Mouse (Mus musculus) ovary, postnatal 36 days (tissue): ENCODE measurements at regions not wholly inside any gene's neighbourhood (a gene's known extent, or its start where the extent isn't known, plus 50 kb on each side); places are given as distances from the start of the nearest gene placed in this dataset.

ENCODE experiments used
- DNase-seq: peaks from one replicate; pipeline ENCODE4 v3.0.0; 2022; ENCODE audit warnings: low spot score, mixed read lengths

DNA sequence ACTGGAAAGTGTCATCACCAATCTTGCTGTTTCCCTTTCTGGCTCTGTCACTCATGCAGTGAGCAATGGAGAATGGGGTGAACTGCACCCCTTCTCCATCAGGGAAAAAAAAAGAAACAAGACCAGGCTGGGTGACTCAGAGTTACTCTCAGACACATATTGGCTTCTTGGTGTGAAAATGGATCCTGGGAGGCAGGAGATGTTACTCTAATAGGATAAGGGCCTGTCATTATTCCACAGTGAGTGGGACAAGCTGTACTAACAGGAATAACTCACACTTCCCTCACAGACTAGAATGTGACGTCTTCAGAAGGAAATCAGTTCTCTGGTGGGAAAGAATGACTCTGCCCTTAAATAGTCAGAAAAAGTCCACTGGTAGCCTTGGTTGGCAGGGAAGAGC is 181.4 kb upstream of the Nlrp1b start:
- DNase-seq = no peak

DNA sequence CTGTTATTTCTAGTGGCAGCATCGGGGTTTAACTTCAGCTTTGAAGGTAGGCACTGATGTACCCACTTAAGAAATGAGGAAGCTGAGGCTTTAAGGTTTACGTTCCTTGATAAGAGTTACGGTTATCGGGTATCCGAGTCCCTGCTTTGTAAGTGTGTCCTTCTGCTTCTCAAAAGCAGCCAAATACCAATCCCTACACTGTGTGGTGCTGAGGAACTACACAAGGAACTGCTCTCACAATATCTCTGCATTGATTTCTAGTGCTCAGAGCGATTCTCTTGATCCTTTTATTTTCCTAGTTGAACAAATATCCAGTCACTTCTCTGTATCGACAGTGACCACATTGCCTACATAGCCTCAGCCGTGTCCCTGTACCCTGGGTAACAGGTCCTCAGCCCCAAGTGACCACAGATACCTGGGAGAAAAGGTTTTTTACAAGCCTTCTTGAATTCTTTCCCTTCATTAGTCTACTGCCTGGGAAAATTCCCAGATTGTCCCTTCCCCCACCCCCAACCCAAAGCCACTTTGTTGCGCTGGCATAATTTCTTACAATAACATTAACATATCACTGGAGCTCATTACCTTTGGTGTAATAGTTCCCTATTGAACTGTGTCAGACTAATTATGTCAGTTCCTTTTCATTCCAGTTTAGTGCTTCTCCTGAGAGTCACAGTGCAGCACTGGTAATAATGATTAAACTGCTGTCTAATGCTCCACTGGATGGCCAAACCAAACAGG is 184.0 kb upstream of the Nlrp1b start:
- DNase-seq = no peak

DNA sequence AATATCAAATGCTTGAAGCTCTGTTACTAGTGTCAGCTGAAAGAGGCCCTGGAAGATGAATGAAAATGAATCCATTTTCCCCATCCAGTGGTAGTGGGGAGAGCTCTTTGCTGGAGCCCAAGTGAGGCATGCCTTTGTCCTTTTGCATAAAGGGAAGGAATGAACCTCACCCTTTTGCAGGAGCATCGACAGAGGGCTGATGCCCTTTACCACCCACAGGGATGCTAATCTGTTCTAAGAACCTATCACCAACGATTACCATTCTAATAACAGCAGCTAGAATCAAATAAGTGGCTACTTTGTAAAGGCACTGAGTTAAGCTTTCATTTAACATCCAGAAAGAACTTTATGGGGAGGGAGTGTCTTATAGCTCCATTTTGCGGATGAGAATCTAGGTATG is 184.9 kb upstream of the Nlrp1b start:
- DNase-seq = no peak

DNA sequence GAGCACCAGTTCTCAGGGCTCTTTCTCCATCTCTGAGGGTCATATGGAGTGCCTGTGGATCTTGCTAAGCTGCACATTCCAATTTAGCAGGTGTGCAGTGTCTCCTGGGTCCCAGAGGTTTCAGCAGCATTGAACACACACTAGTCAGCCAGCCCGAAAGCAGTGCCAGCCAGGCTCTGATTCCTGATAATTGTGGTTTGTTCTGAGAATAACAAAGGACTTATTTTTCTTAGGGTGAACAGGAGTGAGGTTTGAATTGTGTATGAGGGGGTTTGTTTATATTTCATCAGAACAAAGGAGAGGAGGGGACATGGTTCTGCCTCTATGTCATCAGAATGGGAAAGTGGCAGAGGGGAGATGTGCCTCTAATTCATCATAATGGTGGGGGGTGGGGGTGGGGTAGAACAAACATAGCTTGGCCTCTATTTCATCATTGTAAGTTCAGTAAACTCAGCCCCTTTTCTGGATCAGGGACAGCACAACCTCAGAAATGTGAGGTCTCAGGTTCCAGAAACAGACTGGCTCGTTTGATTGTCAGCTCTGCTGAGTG is 191.8 kb upstream of the Nlrp1b start:
- no peak for DNase-seq

DNA sequence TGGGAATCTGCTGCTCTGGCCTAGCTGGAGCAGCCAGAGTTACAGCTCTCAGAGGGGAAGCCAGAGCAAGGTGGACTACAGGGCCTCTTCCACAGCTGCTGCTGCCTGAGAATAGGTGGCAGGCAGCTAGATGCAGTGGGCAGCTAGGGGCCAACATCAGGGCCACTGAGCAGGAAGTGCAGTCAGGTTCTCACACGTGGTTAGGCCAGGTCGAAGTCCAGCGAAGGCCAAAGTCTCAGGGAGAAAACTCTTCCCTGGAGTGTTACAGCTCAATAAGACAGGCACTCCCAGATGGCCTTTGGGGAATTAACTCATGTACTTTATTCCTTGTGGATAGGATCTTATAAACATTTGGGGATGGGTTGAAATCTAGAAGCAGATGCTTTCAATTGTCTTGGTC is 192.7 kb upstream of the Nlrp1b start:
- no peak for DNase-seq

DNA sequence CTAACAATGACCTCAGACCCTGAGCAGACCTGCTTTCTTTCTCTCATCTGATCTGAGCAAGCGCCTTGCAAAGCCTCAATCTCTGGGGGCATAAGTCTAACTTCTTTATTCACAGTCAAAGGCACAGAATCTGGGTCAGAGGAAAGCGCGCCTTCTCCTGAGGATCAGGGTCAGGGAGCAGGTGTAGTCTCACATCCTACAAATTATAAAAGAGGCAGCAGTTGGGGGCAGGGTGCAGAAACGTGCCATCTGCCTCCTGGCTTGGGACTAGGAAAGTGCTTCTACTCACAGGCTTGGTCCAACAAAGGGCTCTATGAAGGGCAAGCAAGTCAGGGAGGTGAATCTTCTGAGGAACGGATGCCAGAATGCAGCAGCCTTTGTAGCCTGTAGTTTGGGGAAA is 194.3 kb upstream of the Nlrp1b start:
- DNase-seq = no peak

DNA sequence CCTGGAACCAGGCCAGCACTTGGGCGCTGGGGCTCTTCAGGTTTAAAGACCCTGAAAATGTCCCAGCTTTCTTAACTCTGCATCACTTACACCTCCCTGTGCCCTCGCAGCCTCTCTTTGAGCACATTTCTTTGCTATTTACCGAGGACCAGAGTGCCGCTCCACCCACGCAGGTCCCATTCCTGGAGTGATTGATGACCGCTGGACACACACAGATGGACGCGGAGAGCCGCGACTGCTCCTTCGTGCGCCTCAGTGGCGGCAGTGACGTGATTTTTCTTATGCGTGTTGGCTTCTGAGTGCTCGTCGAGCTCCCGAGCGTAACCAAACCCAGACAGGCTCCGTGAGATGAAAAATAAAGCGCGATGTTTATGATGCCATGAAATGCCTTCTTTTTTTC is 199.2 kb upstream of the Nlrp1b start:
- DNase-seq = no peak

DNA sequence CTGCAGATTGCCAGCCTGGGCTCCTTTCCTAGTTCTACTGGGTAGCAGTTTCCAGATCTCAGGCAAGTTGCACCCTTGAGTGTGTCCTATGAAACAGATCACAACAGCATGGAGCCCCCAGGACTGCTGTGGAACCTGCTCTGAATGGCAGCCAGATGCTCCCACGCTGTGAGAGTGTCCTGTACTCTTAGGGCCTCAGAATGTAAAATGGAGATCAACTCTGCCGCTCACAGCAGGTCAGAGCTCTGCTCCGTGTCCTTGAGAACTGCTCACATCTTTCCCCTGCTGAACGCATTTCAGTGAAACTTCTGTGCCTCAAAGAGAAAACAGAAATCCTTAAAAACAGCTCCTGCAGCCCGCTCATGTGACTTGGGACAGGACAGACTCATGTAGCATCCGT is 203.7 kb upstream of the Nlrp1b start:
- no peak for DNase-seq

DNA sequence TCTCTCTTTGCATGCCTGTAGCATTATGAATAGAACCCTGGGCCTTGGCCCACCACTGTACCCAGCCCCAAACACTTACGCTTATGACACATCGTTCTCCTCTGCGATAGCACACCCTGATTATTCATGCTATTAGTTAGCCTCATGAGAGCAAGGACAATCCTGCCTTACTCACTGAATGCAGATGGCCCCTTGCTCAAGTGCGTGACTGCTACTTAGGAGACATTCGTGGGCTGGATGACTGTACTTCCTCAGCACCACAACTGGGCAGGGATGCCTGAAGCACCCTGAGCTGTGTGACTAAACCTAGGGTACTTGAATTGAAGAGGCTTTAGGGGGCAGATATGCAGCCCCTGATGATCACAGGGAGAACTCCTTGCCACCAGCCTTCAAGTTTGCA is 204.4 kb upstream of the Nlrp1b start:
- DNase-seq = no peak

DNA sequence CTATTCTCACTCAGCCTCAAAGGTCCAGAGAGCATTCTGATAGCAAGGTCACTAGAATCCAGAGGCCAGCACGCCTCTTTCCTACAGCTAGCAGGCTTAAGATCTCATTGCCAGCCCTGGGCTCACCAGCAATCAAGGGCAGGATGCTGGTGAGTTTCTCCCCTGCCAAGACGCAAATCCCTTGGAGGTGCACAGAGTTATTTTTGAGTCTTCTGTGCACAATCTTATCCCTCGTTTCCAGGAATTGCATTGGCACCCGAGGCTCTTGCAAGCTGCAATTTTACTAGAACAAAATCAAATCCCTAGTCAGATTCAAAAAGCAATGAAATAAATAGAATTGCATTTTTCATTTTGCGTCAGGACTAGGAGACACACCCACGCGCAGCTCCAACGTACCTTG is 205.2 kb upstream of the Nlrp1b start:
- no peak for DNase-seq

DNA sequence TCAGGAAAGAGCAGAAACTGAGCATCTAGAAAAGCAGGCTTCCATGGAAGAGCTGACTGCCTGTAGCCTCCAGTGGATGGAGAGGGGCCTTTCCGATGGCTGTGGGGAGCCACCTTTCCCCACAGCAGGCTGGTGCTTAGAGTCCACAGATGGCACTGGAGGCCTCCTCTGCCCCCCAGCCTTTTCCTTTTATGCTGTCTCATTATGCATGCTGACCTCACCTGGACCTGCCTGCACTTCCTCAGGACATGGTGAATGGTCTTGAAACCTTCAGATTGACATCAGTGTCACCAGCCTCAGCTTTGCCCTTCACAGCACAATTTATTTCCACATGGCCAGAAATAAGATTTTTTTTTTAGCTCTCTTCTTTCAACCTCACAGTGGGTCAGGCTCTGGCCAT is 205.8 kb upstream of the Nlrp1b start:
- no peak for DNase-seq

DNA sequence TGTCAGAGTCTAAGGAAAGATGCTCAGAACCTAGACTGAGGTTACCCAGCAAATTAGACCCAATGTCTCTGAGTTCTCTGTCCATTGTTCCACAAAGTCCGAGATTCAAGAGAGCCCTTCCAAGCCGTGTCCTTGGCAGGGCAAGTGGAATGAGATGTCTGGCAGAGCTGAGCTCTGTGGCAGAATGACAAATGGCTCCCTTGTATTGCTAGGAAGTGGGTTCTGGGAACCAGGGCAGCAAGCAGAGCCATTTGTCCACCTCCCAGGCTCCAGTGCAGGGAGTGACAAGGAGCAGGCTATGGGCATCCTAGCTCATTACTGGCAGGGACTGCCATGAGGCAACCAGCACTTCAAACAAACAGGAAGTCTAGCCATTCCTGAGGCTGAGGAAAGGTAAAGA is 206.3 kb upstream of the Nlrp1b start:
- DNase-seq = no peak

DNA sequence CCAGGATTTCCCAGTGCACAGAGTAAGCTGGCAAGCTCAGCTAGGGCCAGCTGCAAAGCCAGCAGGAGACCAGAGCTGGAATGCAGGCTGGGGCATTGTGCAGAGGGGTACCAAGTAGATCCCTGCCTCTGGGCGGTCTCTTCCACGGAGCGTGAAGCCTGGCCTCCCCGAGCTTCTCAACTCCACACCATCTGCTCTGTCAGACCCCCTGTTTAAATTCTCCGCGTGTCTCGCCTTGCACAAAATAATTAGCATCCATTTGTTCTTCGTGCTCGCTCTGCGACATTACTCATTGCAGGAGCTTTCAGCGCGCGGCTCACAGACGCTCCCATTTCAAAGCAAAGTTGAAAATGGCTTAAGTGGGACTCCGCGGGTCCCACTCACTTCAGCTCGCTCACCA is 209.3 kb upstream of the Nlrp1b start:
- no peak for DNase-seq

DNA sequence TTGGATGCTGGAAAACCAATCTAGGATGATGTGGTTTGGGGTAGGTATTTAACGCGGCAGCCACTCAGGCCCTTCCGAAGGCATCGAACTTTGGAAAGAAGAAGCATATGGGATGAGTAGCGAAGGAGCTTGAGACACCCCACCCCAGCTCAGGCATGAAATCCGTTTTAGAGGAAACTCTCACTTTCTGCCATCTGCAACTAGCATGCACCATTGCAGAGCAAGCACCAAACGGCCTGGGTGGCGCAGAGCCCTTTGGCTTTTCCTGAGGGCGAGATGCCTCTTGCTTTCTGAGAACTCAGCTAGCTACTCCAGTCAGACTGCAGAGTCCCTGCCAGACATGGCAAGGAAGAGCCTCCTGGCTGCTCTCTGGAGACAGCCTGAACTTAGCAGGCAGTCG is 209.9 kb upstream of the Nlrp1b start:
- no peak for DNase-seq

DNA sequence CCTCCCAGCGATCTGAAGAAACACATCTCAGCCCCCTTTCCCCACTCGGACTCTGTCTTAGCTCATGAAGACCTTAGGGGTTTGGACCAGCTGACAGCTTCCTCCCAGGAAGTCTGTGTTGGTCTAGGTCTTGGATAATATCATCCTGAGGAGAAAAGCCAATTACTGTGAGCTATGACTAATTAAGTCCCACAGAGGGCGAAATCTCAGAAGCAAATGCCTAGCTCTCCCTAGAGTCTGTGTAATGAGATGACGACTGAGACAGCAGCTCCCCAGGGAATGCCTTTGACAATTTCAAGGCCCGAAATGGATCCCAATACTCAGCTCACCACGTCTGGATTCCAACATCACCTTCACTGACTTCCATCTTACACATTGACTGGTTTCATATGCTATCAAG is 213.5 kb upstream of the Nlrp1b start:
- no peak for DNase-seq

DNA sequence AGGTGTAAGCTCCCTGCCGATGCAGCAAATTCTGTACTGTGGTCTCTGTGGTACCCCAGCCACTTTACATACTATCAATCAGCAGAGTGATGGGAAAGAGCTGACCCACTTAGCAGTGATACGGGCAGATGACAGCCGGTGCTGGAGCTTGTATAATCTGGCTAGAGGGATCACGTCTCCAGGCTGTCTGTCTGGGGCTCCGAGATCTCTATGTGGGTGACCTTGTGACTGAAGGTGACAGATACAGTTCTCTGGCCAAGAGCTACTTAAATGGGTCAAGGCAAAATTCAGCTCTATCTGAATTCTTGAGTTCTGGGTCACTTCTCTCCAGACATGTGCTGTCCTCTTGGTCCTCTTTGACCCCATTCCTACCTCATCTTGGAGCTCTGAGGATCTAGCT is 216.1 kb upstream of the Nlrp1b start:
- no peak for DNase-seq

DNA sequence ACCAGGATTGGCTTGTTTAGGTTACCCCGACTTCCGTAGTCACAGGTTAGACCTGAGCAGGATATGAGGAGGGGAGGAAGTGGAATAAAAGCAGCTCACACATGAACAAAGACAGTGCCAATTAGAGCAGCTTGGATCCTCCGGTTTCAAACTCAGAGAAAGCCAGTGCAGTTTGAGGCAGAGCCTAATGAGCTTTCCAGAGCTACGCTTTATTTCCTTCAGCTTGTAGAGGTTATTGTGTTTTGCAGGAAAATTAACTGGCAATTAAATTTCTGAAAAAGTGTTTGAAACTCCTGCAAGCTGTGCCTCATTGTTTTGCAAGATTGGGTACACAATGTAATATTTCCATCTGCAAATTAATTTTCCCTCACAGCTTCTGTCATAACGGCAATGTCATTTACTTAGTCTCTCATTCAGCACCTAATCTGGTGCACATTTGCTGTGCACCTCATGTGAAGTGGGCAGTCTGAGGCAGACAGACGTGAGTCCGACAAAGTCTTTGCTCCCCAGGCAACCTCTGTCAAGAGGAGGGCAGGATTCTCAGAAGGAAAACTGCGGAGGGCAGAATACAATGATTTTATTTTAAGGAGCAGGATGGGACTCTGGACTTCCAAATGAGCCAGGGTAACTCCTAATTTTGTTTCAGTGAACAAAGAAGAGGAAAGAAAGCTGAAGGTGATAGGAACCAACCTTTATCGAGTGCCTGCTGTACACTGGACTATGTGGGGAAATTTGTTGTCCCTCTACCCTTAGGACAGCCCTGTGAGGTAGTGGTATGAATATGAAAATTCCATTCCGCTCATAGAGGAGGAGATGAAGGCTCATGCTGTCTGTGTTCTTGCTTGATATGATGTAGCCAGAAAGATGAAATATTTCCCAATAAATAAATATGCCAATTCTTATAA is 217.6 kb upstream of the Nlrp1b start:
- DNase-seq = no peak

DNA sequence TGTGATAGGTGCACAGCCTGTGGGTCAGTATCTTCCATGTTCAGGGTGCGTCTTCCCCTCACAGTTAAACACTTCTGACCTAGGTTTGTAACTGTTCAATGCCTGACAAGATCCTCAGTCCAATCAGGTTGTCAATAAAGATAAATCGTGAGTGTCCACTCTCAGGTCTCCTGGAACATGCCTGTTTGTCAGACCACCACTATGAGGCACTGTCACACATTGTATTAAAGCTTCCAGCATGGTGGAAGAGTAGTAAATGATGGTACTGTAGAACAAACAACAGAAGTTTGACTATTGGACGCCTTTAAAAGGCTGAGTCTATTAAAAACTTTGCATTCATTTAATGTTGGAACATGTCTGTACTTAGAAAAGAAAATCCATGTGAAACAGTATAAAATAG is 249.6 kb upstream of the Nlrp1b start:
- DNase-seq = no peak

DNA sequence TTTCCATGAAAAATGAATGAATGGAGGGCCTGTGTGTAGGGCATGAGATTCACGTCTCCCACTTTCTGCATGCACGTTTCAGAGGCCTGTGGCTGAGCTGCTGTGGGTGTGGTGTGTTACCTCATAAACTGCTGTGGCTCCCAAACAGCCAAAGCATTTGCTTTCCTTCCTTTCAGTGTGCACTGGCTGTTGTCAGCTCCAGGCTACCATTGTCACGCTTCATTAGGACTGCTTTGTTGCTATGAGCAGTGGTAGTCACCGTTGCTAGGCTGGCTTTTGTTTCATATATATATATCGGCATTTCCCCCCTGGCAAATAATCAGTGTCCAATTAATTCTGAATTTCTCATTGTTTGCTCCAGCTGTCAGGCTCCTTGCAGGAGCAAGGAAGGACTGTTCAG is 251.9 kb upstream of the Wscd1 start:
- no peak for DNase-seq

DNA sequence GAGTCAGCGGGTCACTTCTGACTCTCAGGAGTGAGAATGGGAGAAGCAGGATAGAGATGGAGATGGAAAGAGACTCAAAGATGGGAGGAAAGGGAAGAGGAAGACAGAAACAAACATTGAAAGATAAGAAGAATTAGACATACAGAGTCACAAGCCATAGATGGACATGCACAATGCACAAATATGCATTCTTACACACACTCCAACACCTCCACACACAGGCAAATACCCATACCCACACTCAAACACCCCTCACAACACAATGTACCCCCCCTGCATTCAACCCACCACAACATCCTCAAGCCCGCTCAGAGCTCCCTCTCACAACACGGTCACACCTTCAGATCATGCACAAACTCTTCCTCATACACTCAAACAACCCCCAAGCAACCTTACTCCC is 251.4 kb upstream of the Wscd1 start:
- DNase-seq = no peak

DNA sequence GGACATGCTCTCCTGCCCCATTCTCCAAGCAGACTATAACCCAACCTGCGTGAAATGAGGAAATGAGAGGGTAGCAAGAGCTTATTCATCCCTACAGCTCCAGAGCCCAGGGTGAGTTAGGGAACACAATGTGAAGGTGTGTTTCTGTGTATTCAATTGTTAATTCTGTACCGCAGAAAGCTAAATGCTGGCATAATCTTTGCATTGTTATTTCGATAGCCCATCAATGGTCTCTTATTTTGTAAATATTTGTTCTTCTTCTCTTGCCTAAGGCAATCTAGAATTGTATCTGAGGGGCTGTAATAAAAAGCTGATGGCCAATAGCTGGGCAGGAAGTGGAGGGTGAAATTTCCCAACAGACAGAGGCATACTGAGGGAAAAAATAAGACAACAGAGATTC is 247.6 kb upstream of the Wscd1 start:
- DNase-seq = no peak

DNA sequence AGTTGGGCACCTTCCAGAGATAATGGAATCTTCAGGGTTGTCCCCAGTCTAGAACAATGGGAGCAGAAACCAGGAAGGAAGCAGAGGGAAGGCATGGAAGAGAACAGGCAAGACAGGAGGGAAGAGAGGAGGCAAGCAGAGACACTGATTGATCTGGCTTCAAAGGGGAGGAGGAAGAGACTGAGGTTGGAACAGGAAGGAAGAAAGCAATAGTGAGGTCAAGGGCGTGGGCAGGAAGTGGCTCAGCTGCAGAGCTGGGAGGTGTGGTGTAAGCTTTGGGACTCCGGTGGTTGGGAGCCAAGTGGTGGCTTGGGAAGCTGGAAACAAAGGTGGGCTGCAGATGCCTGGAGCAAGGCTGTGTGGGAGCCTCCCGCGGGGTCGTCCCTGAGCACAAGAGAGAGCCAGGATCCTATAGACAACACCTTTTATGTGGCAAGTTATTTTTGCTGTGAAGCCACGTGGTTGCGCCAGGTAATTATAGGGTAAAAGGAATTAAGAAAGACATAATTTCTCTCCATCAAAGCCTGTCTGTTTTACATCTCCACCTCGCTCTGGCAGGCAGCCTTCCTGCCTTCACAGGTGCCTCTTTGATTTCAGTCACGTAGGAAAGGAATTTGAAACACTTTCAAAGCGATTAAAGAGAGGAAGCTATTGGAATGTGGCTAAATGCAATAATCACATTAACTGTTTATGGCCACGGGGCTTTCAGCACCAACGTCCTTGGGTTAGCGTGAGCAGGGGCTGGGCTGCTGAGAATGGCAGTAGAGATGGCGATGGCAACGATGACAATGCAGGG is 237.3 kb upstream of the Wscd1 start:
- DNase-seq = no peak

DNA sequence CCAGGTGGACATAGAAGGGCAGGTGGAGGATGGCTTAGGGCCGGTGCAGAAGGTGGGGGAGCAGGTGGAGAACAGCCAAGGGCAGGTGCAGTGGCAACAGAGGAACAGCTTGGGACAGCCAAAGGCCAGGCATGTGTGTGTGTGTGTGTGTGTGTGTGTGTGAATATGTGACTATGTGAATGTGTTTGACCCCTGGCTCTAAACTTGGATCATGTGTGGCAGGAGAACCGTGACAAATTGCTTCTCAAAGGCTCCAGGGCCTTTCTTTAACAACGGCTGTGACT is 236.7 kb upstream of the Wscd1 start:
- DNase-seq = no peak
